Comparison of ENCODE assay signal across 18 mouse cellular contexts in the genomic region with DNA sequence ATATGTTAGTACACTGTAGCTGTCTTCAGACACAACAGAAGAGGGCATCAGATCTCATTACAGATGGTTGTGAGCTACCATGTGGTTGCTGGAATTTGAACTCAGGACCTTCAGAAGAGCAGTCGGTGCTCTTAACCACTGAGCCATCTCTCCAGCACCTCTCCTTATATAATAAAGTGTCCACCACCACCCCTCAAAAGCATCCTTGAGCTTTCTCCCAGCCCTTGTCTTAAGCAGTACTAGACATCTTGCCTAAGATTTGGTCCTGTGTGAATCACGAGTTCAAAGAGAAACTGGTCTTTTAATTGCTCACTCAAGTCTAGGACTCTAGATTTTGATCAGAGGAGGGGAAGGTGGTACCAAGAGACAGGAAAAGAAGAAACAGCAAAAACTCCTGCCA. TPM values are rescaled to one million over a fixed set of nuclear protein-coding genes. Genes with fewer than 3 reads are reported as not detected.
DNase-seq lines count a peak whose midpoint lies in the region; ATAC-seq and TF ChIP-seq lines count a peak whose summit lies in the region.
"Not testable (repeated sequence)": the region's sequence is repeated elsewhere in the genome, so short reads cannot be mapped to it uniquely, and the experiment has no call there.
"Had no signal": no experiment of that assay in that cellular context is flagged by ENCODE, and none has a peak within 500 bp of the region (broad histone marks: within the 10 kb centered on the region; RNA-seq: fewer than 3 reads in every experiment).

No protein-coding gene starts in this region.

- H3K79me2 ChIP-seq in CH12.LX (replicated peaks; ENCODE audit: control insufficient read depth, extremely low read depth, insufficient read depth, poor library complexity, severe bottlenecking) = not testable (repeated sequence)

- not testable (repeated sequence) for H3K27me3 ChIP-seq in CH12.LX (replicated peaks); kidney, adult 2 months (replicated peaks; ENCODE audit: control insufficient read depth, insufficient read depth, low read length); liver, embryonic 14.5 days (ENCODE audit: control insufficient read depth, insufficient read depth, low read length); liver, postnatal 0 days (ENCODE audit: insufficient read depth, low read length); spleen, adult 2 months (ENCODE audit: control insufficient read depth, insufficient read depth, low read length)

- H3K9me3 ChIP-seq in CH12.LX (replicated peaks; ENCODE audit: low read length); liver, embryonic 14.5 days (ENCODE audit: control insufficient read depth, low read length); liver, postnatal 0 days (ENCODE audit: low read length): not testable (repeated sequence)

- TF ChIP-seq POLR2A in CH12.LX (IDR thresholded peaks at IDR 0.05; ENCODE audit: low read depth, low read length); bone marrow, adult 2 months (IDR thresholded peaks at IDR 0.05; ENCODE audit: borderline replicate concordance, control insufficient read depth, low read depth, low read length); kidney, adult 2 months (IDR thresholded peaks at IDR 0.05; ENCODE audit: low read depth, low read length); spleen, adult 2 months (IDR thresholded peaks at IDR 0.05; ENCODE audit: low read depth, low read length): not testable (repeated sequence)

- ATAC-seq in liver, embryonic 14.5 days (ENCODE audit: insufficient read depth); liver, postnatal 0 days: not testable (repeated sequence)
- ATAC-seq in megakaryocyte, adult 5-6 weeks (ENCODE audit: poor library complexity, severe bottlenecking) = 0 out of 2 replicates have a peak, but pooled peaks have one; percentile 2

- dilution Hi-C loops in CH12.LX (cut with MboI; ENCODE audit: extremely low pct_ligation_motif_present, extremely low pct_unique_long_range_greater_than_20kb, low sequenced_read_pairs) = not testable (repeated sequence)

- H3K9ac ChIP-seq in CH12.LX (ENCODE audit: insufficient read depth, low read depth) = peak overlapping the region; percentile 55
- H3K9ac ChIP-seq in liver, embryonic 14.5 days (replicated peaks) = not testable (repeated sequence)
- peak overlapping the region; percentile 36; the same call in 1 of the 2 replicates for H3K9ac ChIP-seq in liver, postnatal 0 days (replicated peaks)

- peaks cover 17 to 58% of the 10 kb centered on the region in 2 experiments for H3K4me1 ChIP-seq in CH12.LX (ENCODE audit: control insufficient read depth in 1 of 2, insufficient read depth in 2 of 2)
- H3K4me1 ChIP-seq in bone marrow, adult 2 months (ENCODE audit: control insufficient read depth, insufficient read depth, low read length) = peaks cover 15% of the 10 kb centered on the region
- not testable (repeated sequence) for H3K4me1 ChIP-seq in kidney, adult 2 months (ENCODE audit: control insufficient read depth, insufficient read depth, low read length); liver, embryonic 14.5 days (replicated peaks; ENCODE audit: control insufficient read depth in 2 of 2, insufficient read depth in 2 of 2, low read length in 1 of 2); liver, postnatal 0 days (ENCODE audit: insufficient read depth)
- peaks cover 14% of the 10 kb centered on the region for H3K4me1 ChIP-seq in spleen, adult 2 months (ENCODE audit: control insufficient read depth, insufficient read depth, insufficient read length)

- 29% methylated on average over 2 of the region's 2 CpGs for WGBS in bone marrow, adult 2 months
- WGBS in kidney, adult 2 months = 32% methylated on average over 2 of the region's 2 CpGs
- 38% methylated on average over 2 of the region's 2 CpGs for WGBS in liver, embryonic 14.5 days (ENCODE audit: insufficient replicate concordance)
- 45% methylated on average over 2 of the region's 2 CpGs for WGBS in liver, postnatal 0 days (ENCODE audit: insufficient replicate concordance)
- 35% methylated on average over 2 of the region's 2 CpGs for WGBS in spleen, adult 2 months

- peaks cover 0 to 11% of the 10 kb centered on the region in 2 experiments for H3K36me3 ChIP-seq in CH12.LX (replicated peaks in 1 of 2; ENCODE audit: control insufficient read depth in 1 of 2, insufficient read depth in 1 of 2, low read length in 1 of 2)
- not testable (repeated sequence) for H3K36me3 ChIP-seq in kidney, adult 2 months (ENCODE audit: control insufficient read depth, insufficient read depth, low read length); liver, embryonic 14.5 days (replicated peaks; ENCODE audit: control insufficient read depth, insufficient read depth, low read depth); liver, postnatal 0 days (replicated peaks; ENCODE audit: insufficient read depth, low read length); spleen, adult 2 months (ENCODE audit: control insufficient read depth, insufficient read depth, low read length)

- not testable (repeated sequence) for DNase-seq in CH12.LX (ENCODE audit: extremely low read depth); gastrocnemius, adult 2 months; kidney, adult 2 months; liver, embryonic 14.5 days (ENCODE audit: low read depth in 3 of 3, low spot score in 3 of 3); liver, postnatal 0 days; spleen, adult 2 months (ENCODE audit: low read depth in 1 of 2, low spot score in 2 of 2)

- peak overlapping the region; percentile 59 for H3K4me2 ChIP-seq in CH12.LX (ENCODE audit: insufficient read depth, low read depth, poor library complexity, severe bottlenecking)
- peak overlapping the region; percentile 13; the same call in 1 of the 2 replicates for H3K4me2 ChIP-seq in liver, embryonic 14.5 days (ENCODE audit: low read depth)
- H3K4me2 ChIP-seq in liver, postnatal 0 days (ENCODE audit: low read depth, low read length) = peak overlapping the region; percentile 48

- intact Hi-C loops in gastrocnemius, adult 2 months (cut with DNase I) = not testable (repeated sequence)

- H3K4me3 ChIP-seq in CH12.LX (replicated peaks in 1 of 3; ENCODE audit: low read depth in 2 of 3, low read length in 2 of 3, poor library complexity in 1 of 3) = peak overlapping the region; percentile 59 to 77 (median 66)
- H3K4me3 ChIP-seq in bone marrow, adult 2 months (replicated peaks; ENCODE audit: control insufficient read depth, low read depth, low read length) = peak overlapping the region; percentile 95
- peak overlapping the region; percentile 41 for H3K4me3 ChIP-seq in gastrocnemius, adult 2 months
- H3K4me3 ChIP-seq in kidney, adult 2 months (ENCODE audit: insufficient read depth, low read depth, low read length); liver, embryonic 14.5 days (ENCODE audit: insufficient read depth in 1 of 2, low read depth in 2 of 2, low read length in 2 of 2): not testable (repeated sequence)
- H3K4me3 ChIP-seq in liver, postnatal 0 days (ENCODE audit: low read depth, low read length) = peak overlapping the region; percentile 36
- H3K4me3 ChIP-seq in spleen, adult 2 months (ENCODE audit: extremely low read depth, insufficient read depth, insufficient read length) = peak overlapping the region; percentile 83

- not testable (repeated sequence) for H3K27ac ChIP-seq in CH12.LX (ENCODE audit: insufficient read depth, low read depth); bone marrow, adult 2 months (ENCODE audit: control insufficient read depth, insufficient read depth, low read depth, low read length, poor library complexity); liver, embryonic 14.5 days
- peak overlapping the region; percentile 32 for H3K27ac ChIP-seq in gastrocnemius, adult 2 months
- H3K27ac ChIP-seq in kidney, adult 2 months (ENCODE audit: insufficient read depth, low read depth, low read length) = peak overlapping the region; percentile 41; the same call in 1 of the 2 replicates
- H3K27ac ChIP-seq in liver, postnatal 0 days (ENCODE audit: low read depth) = peak overlapping the region; percentile 26; the same call in 1 of the 2 replicates
- peak overlapping the region; percentile 87; the same call in 1 of the 2 replicates for H3K27ac ChIP-seq in spleen, adult 2 months (ENCODE audit: insufficient read depth, low read length)

- TF ChIP-seq RAD21 in CH12.LX (IDR thresholded peaks at IDR 0.05; ENCODE audit: low read depth, low read length) = not testable (repeated sequence)

- in situ Hi-C loops in CH12.LX (cut with MboI; ENCODE audit: low pct_ligation_motif_present, low pct_unique_long_range_greater_than_20kb, low sequenced_read_pairs) = loop anchor here (25.0 kb wide), 1 partner anchor 338 kb away; the partner anchor contains the start of gene Olfml2b

- not testable (repeated sequence) for TF ChIP-seq EP300 in CH12.LX (IDR thresholded peaks at IDR 0.05; ENCODE audit: low read length); liver, embryonic 14.5 days (IDR thresholded peaks at IDR 0.05; ENCODE audit: low read depth); liver, postnatal 0 days (IDR thresholded peaks at IDR 0.05; ENCODE audit: low read depth)

- not testable (repeated sequence) for TF ChIP-seq CTCF in CH12.LX (conservative IDR thresholded peaks at IDR 0.05 in 1 of 2, IDR thresholded peaks at IDR 0.05 in 1 of 2; ENCODE audit: low read depth in 2 of 2, low read length in 2 of 2); bone marrow, adult 2 months (IDR thresholded peaks at IDR 0.05; ENCODE audit: control insufficient read depth, insufficient read depth, low read length); gastrocnemius, adult 2 months (IDR thresholded peaks at IDR 0.05); kidney, adult 2 months (conservative IDR thresholded peaks at IDR 0.05; ENCODE audit: insufficient read depth, insufficient read length, low read depth, low read length); liver, embryonic 14.5 days (IDR thresholded peaks at IDR 0.05; ENCODE audit: low read depth); liver, postnatal 0 days (IDR thresholded peaks at IDR 0.05; ENCODE audit: low read depth); spleen, adult 2 months (IDR thresholded peaks at IDR 0.05; ENCODE audit: extremely low read depth, insufficient read depth, insufficient read length, insufficient replicate concordance)

RNA-seq across cellular contexts. Expression of gene Fcgr2b, which starts 1.0 kb away (rescaled TPM):
- total RNA-seq in CH12.LX (2012; rRNA removed) (20.2 and 31.8 TPM in 2 replicates), CH12.LX (2014; rRNA removed) (29.5 and 31.1 TPM in 2 replicates)
- polyA plus RNA-seq in CH12.LX (2012; ENCODE audit: insufficient read length, low read depth) = 36.1 and 44.3 TPM in 2 replicates
- 23.0 and 75.4 TPM in 2 replicates for polyA plus RNA-seq in bone marrow, adult 2 months (2011; ENCODE audit: insufficient read depth, insufficient read length, low replicate concordance, missing spikeins)
- total RNA-seq in gastrocnemius, adult 2 months (2021) = 1 to 10 TPM; 2.2 to 4.1 TPM
- 61.7 and 64.6 TPM in 2 replicates for polyA plus RNA-seq in kidney, adult 2 months (2012; rRNA removed)
- 2.2 and 3.3 TPM in 2 replicates for polyA plus RNA-seq in liver, embryonic 14.5 days (2012; rRNA removed)
- polyA plus RNA-seq in liver, embryonic 14.5 days (2014; fragmentation: Nextera tagmentation; extraction: Ambion mirVana) = 2.4 and 3.4 TPM in 2 replicates
- 18.0 and 18.7 TPM in 2 replicates for polyA plus RNA-seq in liver, postnatal 0 days (2015; fragmentation: Nextera tagmentation; extraction: Ambion mirVana)
- 226 and 271 TPM in 2 replicates for total RNA-seq in megakaryocyte, adult 5-6 weeks (2015)
- total RNA-seq in megakaryocyte, adult 5-6 weeks (2017) = 174 and 196 TPM in 2 replicates
- polyA plus RNA-seq in spleen, adult 2 months (2012; rRNA removed) = 47.5 and 71.3 TPM in 2 replicates
- polyA plus RNA-seq: embryonic facial prominence, embryonic 10.5 days; erythroblast, embryonic 14.5 days had no signal

RNA-seq across cellular contexts. Expression of gene Fcgr4, which starts 43.4 kb away (rescaled TPM):
- 48.4 and 56.8 TPM in 2 replicates for total RNA-seq in CH12.LX (2012; rRNA removed)
- total RNA-seq in CH12.LX (2014; rRNA removed) = 41.8 and 50.2 TPM in 2 replicates
- 46.7 and 52.8 TPM in 2 replicates for polyA plus RNA-seq in CH12.LX (2012; ENCODE audit: insufficient read length, low read depth)
- 10.4 and 24.3 TPM in 2 replicates for polyA plus RNA-seq in bone marrow, adult 2 months (2011; ENCODE audit: insufficient read depth, insufficient read length, low replicate concordance, missing spikeins)
- total RNA-seq in gastrocnemius, adult 2 months (2021) = not detected
- polyA plus RNA-seq in kidney, adult 2 months (2012; rRNA removed) = 3.3 and 3.7 TPM in 2 replicates
- polyA plus RNA-seq in liver, embryonic 14.5 days (2012; rRNA removed) = 1.9 and 2.6 TPM in 2 replicates
- 1.7 and 2.0 TPM in 2 replicates for polyA plus RNA-seq in liver, embryonic 14.5 days (2014; fragmentation: Nextera tagmentation; extraction: Ambion mirVana)
- polyA plus RNA-seq in liver, postnatal 0 days (2015; fragmentation: Nextera tagmentation; extraction: Ambion mirVana) = 9.4 and 9.7 TPM in 2 replicates
- total RNA-seq in megakaryocyte, adult 5-6 weeks (2015) = 34.6 and 34.8 TPM in 2 replicates
- 30.0 and 47.4 TPM in 2 replicates for total RNA-seq in megakaryocyte, adult 5-6 weeks (2017)
- polyA plus RNA-seq in spleen, adult 2 months (2012; rRNA removed) = 7.6 and 11.4 TPM in 2 replicates
- total RNA-seq: gastrocnemius, postnatal 36 days; heart, postnatal 10 days had no signal
- polyA plus RNA-seq: erythroblast, embryonic 14.5 days had no signal

RNA-seq across cellular contexts. Expression of gene Fcrla, which starts 48.0 kb away (rescaled TPM):
- total RNA-seq in CH12.LX (2012; rRNA removed) (10.6 and 18.5 TPM in 2 replicates), CH12.LX (2014; rRNA removed) (30.6 and 34.8 TPM in 2 replicates)
- 15.4 and 17.7 TPM in 2 replicates for polyA plus RNA-seq in CH12.LX (2012; ENCODE audit: insufficient read length, low read depth)
- polyA plus RNA-seq in bone marrow, adult 2 months (2011; ENCODE audit: insufficient read depth, insufficient read length, low replicate concordance, missing spikeins) = 18.2 and 44.1 TPM in 2 replicates
- total RNA-seq in gastrocnemius, adult 2 months (2021) = not detected
- 0.71 and 6.4 TPM in 2 replicates for polyA plus RNA-seq in kidney, adult 2 months (2012; rRNA removed)
- polyA plus RNA-seq in liver, embryonic 14.5 days (2012; rRNA removed) = 0.35 and 0.51 TPM in 2 replicates
- polyA plus RNA-seq in liver, embryonic 14.5 days (2014; fragmentation: Nextera tagmentation; extraction: Ambion mirVana) = 0.37 and 0.56 TPM in 2 replicates
- 9.0 and 10.4 TPM in 2 replicates for polyA plus RNA-seq in liver, postnatal 0 days (2015; fragmentation: Nextera tagmentation; extraction: Ambion mirVana)
- 1.3 and 3.2 TPM in 2 replicates for total RNA-seq in megakaryocyte, adult 5-6 weeks (2015)
- 0.40 and 2.7 TPM in 2 replicates for total RNA-seq in megakaryocyte, adult 5-6 weeks (2017)
- 116 and 142 TPM in 2 replicates for polyA plus RNA-seq in spleen, adult 2 months (2012; rRNA removed)
- polyA plus RNA-seq: embryonic facial prominence, embryonic 10.5 days; embryonic facial prominence, embryonic 13.5 days; erythroblast, embryonic 14.5 days; forebrain, embryonic 12.5 days; forebrain, embryonic 15.5 days; hindbrain, embryonic 10.5 days; hindbrain, embryonic 13.5 days; hindbrain, embryonic 16.5 days had no signal
